Mouse (Mus musculus): ENCODE measurements around the gene Hoxb9. TPM values are rescaled to one million over a fixed set of nuclear protein-coding genes. Genes with fewer than 3 reads are reported as not detected.

The Hoxb9 gene
- polyA plus RNA-seq, 1 experiment from 2014 or later, result 0.06 TPM

- Histone ChIP-seq H3K4me2 (peak overlapping the region; percentile 66), H3K27ac (ENCODE audit: poor library complexity, severe bottlenecking) (peak overlapping the region; percentile 52), H3K9ac (no peak overlapping the region; the same call in 1 of the 2 replicates), H3K36me3 (no peaks in the 10 kb centered on the region), H3K9me3 (replicated peaks) (no peaks in the 10 kb centered on the region), H3K4me1 (replicated peaks) (peaks cover 12% of the 10 kb centered on the region), H3K27me3 (replicated peaks) (peaks cover 96% of the 10 kb centered on the region), H3K4me3 (peak overlapping the region; percentile 54)
- 1% methylated on average over 29 of the region's 29 CpGs for WGBS
- no peak for ATAC-seq (ENCODE audit: insufficient number of reproducible peaks, low FRiP score)
Measured at GRCm38 (mm10) chr11:96319910-96320309, 48.7 kb downstream of the Hoxb9 start.

GRCm38 (mm10) chr11:96320688-96321087 is 49.4 kb downstream of the Hoxb9 start:
- no peak overlapping the region for H3K4me3 ChIP-seq
- peaks cover 12% of the 10 kb centered on the region for H3K4me1 ChIP-seq (replicated peaks)
- H3K9ac ChIP-seq, result no peak overlapping the region
- WGBS, result 7% methylated on average over 17 of the region's 17 CpGs
- H3K27ac ChIP-seq (ENCODE audit: poor library complexity, severe bottlenecking), result no peak overlapping the region
- peaks cover 96% of the 10 kb centered on the region for H3K27me3 ChIP-seq (replicated peaks)
- H3K36me3 ChIP-seq, result no peaks in the 10 kb centered on the region
- peak overlapping the region; percentile 27 for H3K4me2 ChIP-seq
- no peaks in the 10 kb centered on the region for H3K9me3 ChIP-seq (replicated peaks)
- no peak for ATAC-seq (ENCODE audit: insufficient number of reproducible peaks, low FRiP score)

GRCm38 (mm10) chr11:96321846-96322245 is 50.6 kb downstream of the Hoxb9 start:
- Histone ChIP-seq H3K9ac (no peak overlapping the region), H3K4me2 (no peak overlapping the region), H3K36me3 (no peaks in the 10 kb centered on the region), H3K27ac (ENCODE audit: poor library complexity, severe bottlenecking) (no peak overlapping the region), H3K4me1 (replicated peaks) (peaks cover 12% of the 10 kb centered on the region), H3K27me3 (replicated peaks) (peaks cover 96% of the 10 kb centered on the region), H3K4me3 (no peak overlapping the region), H3K9me3 (replicated peaks) (no peaks in the 10 kb centered on the region)
- WGBS, result 28% methylated on average over 5 of the region's 5 CpGs
- ATAC-seq (ENCODE audit: insufficient number of reproducible peaks, low FRiP score), result no peak

- H3K27me3 ChIP-seq (replicated peaks), result peaks cover 98% of the 10 kb centered on the region
- H3K27ac ChIP-seq (ENCODE audit: poor library complexity, severe bottlenecking), result no peak overlapping the region
- 17% methylated on average over 6 of the region's 6 CpGs for WGBS
- H3K36me3 ChIP-seq, result no peaks in the 10 kb centered on the region
- H3K4me2 ChIP-seq, result no peak overlapping the region
- no peaks in the 10 kb centered on the region for H3K9me3 ChIP-seq (replicated peaks)
- no peak overlapping the region for H3K9ac ChIP-seq
- ATAC-seq (ENCODE audit: insufficient number of reproducible peaks, low FRiP score), result no peak
- H3K4me1 ChIP-seq (replicated peaks), result peaks cover 12% of the 10 kb centered on the region
- H3K4me3 ChIP-seq, result no peak overlapping the region
Measured at GRCm38 (mm10) chr11:96322738-96323137, 51.5 kb downstream of the Hoxb9 start.

DNA sequence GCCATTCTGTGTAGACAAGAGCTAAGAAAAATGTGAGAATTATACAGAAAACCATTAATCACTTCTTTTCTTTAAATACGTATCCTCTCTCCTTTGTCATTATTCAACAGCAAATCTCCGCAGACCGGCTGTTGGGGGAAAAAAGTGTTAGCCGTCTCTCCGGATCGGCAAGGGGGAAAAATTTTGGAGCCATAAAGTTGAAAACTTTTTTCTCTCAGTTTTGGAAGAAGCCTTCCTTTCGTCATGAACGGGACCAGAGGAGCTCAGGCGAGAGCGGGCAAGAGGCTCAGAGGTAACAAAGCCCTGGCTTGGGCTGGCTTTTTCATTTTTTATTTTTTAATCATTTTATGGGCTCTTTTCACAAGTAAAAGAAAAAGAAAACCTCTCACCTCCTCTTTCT is 51.9 kb downstream of the Hoxb9 start, which contains the start of gene Hoxb3:
Hoxb3 (plus strand) TSS at position 173 of the 400 bp plus-strand sequence.
- ATAC-seq (ENCODE audit: insufficient number of reproducible peaks, low FRiP score), result no peak
- 19% methylated on average over 10 of the region's 10 CpGs for WGBS
- peaks cover 12% of the 10 kb centered on the region for H3K4me1 ChIP-seq (replicated peaks)
- no peak within 1 kb of the TSS for H3K4me3 ChIP-seq
- no peaks in the 10 kb centered on the region for H3K9me3 ChIP-seq (replicated peaks)
- H3K9ac ChIP-seq, result no peak within 1 kb of the TSS
- no peaks in the 10 kb centered on the region for H3K36me3 ChIP-seq
- H3K27ac ChIP-seq (ENCODE audit: poor library complexity, severe bottlenecking), result no peak within 1 kb of the TSS
- no peak within 1 kb of the TSS for H3K4me2 ChIP-seq
- H3K27me3 ChIP-seq (replicated peaks), result peaks cover 98% of the 10 kb centered on the region

DNA sequence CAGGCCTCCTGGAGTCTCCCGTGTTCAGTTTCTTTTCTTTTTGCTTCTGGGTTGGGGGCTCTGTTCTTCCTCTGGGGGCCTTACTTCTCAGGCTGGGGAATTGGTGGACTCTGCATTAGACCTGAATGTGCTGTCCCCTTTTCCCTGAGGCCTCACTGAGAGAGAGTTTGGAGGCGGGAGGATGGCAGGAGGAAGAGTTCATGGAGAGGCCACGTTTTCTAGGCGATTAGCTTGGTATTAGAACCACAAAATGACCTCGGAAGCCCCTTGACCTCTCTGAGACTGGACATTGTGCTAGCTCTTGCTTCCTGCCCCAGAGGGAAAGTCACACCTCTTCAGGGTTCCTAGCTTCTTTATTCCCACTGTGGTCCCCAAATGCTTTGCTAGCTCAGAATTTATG is 52.9 kb downstream of the Hoxb9 start:
- H3K9me3 ChIP-seq (replicated peaks), result no peaks in the 10 kb centered on the region
- H3K4me3 ChIP-seq, result no peak overlapping the region
- H3K27me3 ChIP-seq (replicated peaks), result peaks cover 98% of the 10 kb centered on the region
- WGBS, result 4% methylated on average over 5 of the region's 5 CpGs
- H3K36me3 ChIP-seq, result no peaks in the 10 kb centered on the region
- H3K4me1 ChIP-seq (replicated peaks), result peaks cover 6% of the 10 kb centered on the region
- H3K9ac ChIP-seq, result no peak overlapping the region
- no peak overlapping the region for H3K27ac ChIP-seq (ENCODE audit: poor library complexity, severe bottlenecking)
- ATAC-seq (ENCODE audit: insufficient number of reproducible peaks, low FRiP score), result no peak
- no peak overlapping the region for H3K4me2 ChIP-seq

- peaks cover 3% of the 10 kb centered on the region; the same call in 1 of the 2 replicates for H3K4me1 ChIP-seq (replicated peaks)
- H3K27me3 ChIP-seq (replicated peaks), result peaks cover 98% of the 10 kb centered on the region
- H3K4me3 ChIP-seq, result no peak overlapping the region
- no peak for ATAC-seq (ENCODE audit: insufficient number of reproducible peaks, low FRiP score)
- H3K9me3 ChIP-seq (replicated peaks), result no peaks in the 10 kb centered on the region
- H3K27ac ChIP-seq (ENCODE audit: poor library complexity, severe bottlenecking), result no peak overlapping the region
- no peaks in the 10 kb centered on the region for H3K36me3 ChIP-seq
- H3K4me2 ChIP-seq, result no peak overlapping the region
- no peak overlapping the region for H3K9ac ChIP-seq
- WGBS, result 9% methylated on average over 8 of the region's 8 CpGs
Measured at GRCm38 (mm10) chr11:96324965-96325364, 53.7 kb downstream of the Hoxb9 start.

GRCm38 (mm10) chr11:96325747-96326212 is 54.5 kb downstream of the Hoxb9 start:
- no peak for ATAC-seq (ENCODE audit: insufficient number of reproducible peaks, low FRiP score)
- H3K4me1 ChIP-seq (replicated peaks), result no peaks in the 10 kb centered on the region

More at GRCm38 (mm10) chr11:96325747-96326212, 54.5 kb downstream of the Hoxb9 start:
- 0 out of 2 replicates have a peak overlapping the region, but pooled peaks have one; percentile 1 for H3K4me3 ChIP-seq
- H3K4me2 ChIP-seq, result peak overlapping the region; percentile 18; the same call in 1 of the 2 replicates
- WGBS, result 8% methylated on average over 22 of the region's 22 CpGs
- no peak overlapping the region for H3K9ac ChIP-seq
- H3K27me3 ChIP-seq (replicated peaks), result peaks cover 99% of the 10 kb centered on the region
- H3K36me3 ChIP-seq, result no peaks in the 10 kb centered on the region
- H3K9me3 ChIP-seq (replicated peaks), result no peaks in the 10 kb centered on the region
- H3K27ac ChIP-seq (ENCODE audit: poor library complexity, severe bottlenecking), result no peak overlapping the region

MicroRNA genes within 50 kb of the gene (microRNA counts, 519-probe panel; counts per million panel counts)
- microRNA mmu-miR-10a (not detected), microRNA mmu-miR-196a (not detected)

Small RNA genes lying within 50 kb of the gene (microRNA-seq; reads per million reads assigned to microRNA genes)
- gene Mir10a, result 1,920 reads per million, percentile 83 among the genes with 10 or more reads in this experiment
- not detected for gene Mir196a-1

Other genes starting within 250 kb of the Hoxb9 start
- gene Gip, start 246.9 kb upstream of the Hoxb9 start, polyA plus RNA-seq (2016; fragmentation: Nextera tagmentation; extraction: Ambion mirVana), result not detected in 2 replicates
- gene Snf8, start 236.6 kb upstream of the Hoxb9 start, polyA plus RNA-seq (2016; fragmentation: Nextera tagmentation; extraction: Ambion mirVana), result 76.0 and 78.9 TPM in 2 replicates
- gene Ube2z, start 206.1 kb upstream of the Hoxb9 start, polyA plus RNA-seq (2016; fragmentation: Nextera tagmentation; extraction: Ambion mirVana), result 42.5 and 43.5 TPM in 2 replicates
- gene Atp5g1, start 195.8 kb upstream of the Hoxb9 start, polyA plus RNA-seq (2016; fragmentation: Nextera tagmentation; extraction: Ambion mirVana), result 1,401 and 1,405 TPM in 2 replicates
- not detected in 2 replicates for gene Calcoco2, start 159.5 kb upstream of the Hoxb9 start, polyA plus RNA-seq (2016; fragmentation: Nextera tagmentation; extraction: Ambion mirVana)
- gene Ttll6, start 137.7 kb upstream of the Hoxb9 start, polyA plus RNA-seq (2016; fragmentation: Nextera tagmentation; extraction: Ambion mirVana), result not detected in 2 replicates
- not detected in 2 replicates for gene Hoxb13, start 77.1 kb upstream of the Hoxb9 start, polyA plus RNA-seq (2016; fragmentation: Nextera tagmentation; extraction: Ambion mirVana)
- gene Hoxb8, start 10.4 kb downstream of the Hoxb9 start, polyA plus RNA-seq (2016; fragmentation: Nextera tagmentation; extraction: Ambion mirVana), result 0.06 TPM in 1 of 2 replicates, not detected in the other
- gene Hoxb7, start 15.2 kb downstream of the Hoxb9 start, polyA plus RNA-seq (2016; fragmentation: Nextera tagmentation; extraction: Ambion mirVana), result 0.14 and 0.22 TPM in 2 replicates
- 0.62 TPM in 1 of 2 replicates, not detected in the other for gene Hoxb6, start 21.0 kb downstream of the Hoxb9 start, polyA plus RNA-seq (2016; fragmentation: Nextera tagmentation; extraction: Ambion mirVana)
- gene Hoxb5, start 31.9 kb downstream of the Hoxb9 start, polyA plus RNA-seq (2016; fragmentation: Nextera tagmentation; extraction: Ambion mirVana), result 0.14 and 1.9 TPM in 2 replicates
- gene Hoxb4, start 46.8 kb downstream of the Hoxb9 start, polyA plus RNA-seq (2016; fragmentation: Nextera tagmentation; extraction: Ambion mirVana), result 0.19 and 0.32 TPM in 2 replicates
- gene Hoxb3, start 51.9 kb downstream of the Hoxb9 start, polyA plus RNA-seq (2016; fragmentation: Nextera tagmentation; extraction: Ambion mirVana), result 0.45 and 0.86 TPM in 2 replicates
- gene Hoxb2, start 79.1 kb downstream of the Hoxb9 start, polyA plus RNA-seq (2016; fragmentation: Nextera tagmentation; extraction: Ambion mirVana), result 4.0 TPM in 2 replicates
- gene Hoxb1, start 94.3 kb downstream of the Hoxb9 start, polyA plus RNA-seq (2016; fragmentation: Nextera tagmentation; extraction: Ambion mirVana), result not detected in 2 replicates
- 0.50 and 0.60 TPM in 2 replicates for gene Skap1, start 193.1 kb downstream of the Hoxb9 start, polyA plus RNA-seq (2016; fragmentation: Nextera tagmentation; extraction: Ambion mirVana)

Measured in heart, embryonic 12.5 days (tissue).